Mouse (Mus musculus): ENCODE results near the gene Coil.

Gene Coil

GRCm38 (mm10) chr11:88970202-88970732 lies at the start of gene Coil:
TSS of gene Coil (plus strand) at chr11:88970252.
- DNase-seq: no peak

- DNase-seq: no peak
Observed at GRCm38 (mm10) chr11:88926566-88926965, 43.5 kb upstream of the Coil start.

- DNase-seq: no peak
Observed at GRCm38 (mm10) chr11:88931692-88932530, 38.1 kb upstream of the Coil start.

- DNase-seq: no peak
Observed at GRCm38 (mm10) chr11:88933030-88933429, 37.0 kb upstream of the Coil start.

- no peak for DNase-seq
Observed at GRCm38 (mm10) chr11:88934089-88935000, 35.7 kb upstream of the Coil start.

- no peak for DNase-seq
Observed at GRCm38 (mm10) chr11:88937886-88938285, 32.2 kb upstream of the Coil start.

GRCm38 (mm10) chr11:88938770-88939169 lies 31.3 kb upstream of the Coil start:
- no peak for DNase-seq

- no peak for DNase-seq
Observed at GRCm38 (mm10) chr11:88939634-88940033, 30.4 kb upstream of the Coil start.

- no peak for DNase-seq
Observed at GRCm38 (mm10) chr11:88941489-88941888, 28.6 kb upstream of the Coil start.

GRCm38 (mm10) chr11:88945971-88946585 lies 24.0 kb upstream of the Coil start:
- DNase-seq: no peak

GRCm38 (mm10) chr11:88948896-88949295 lies 21.2 kb upstream of the Coil start:
- DNase-seq: no peak

- no peak for DNase-seq
Observed at GRCm38 (mm10) chr11:88949802-88950639, 20.0 kb upstream of the Coil start.

- DNase-seq: no peak
Observed at GRCm38 (mm10) chr11:88950640-88951250, 19.3 kb upstream of the Coil start.

GRCm38 (mm10) chr11:88951576-88951975 lies 18.5 kb upstream of the Coil start:
- DNase-seq: no peak

- DNase-seq: no peak
Observed at GRCm38 (mm10) chr11:88952117-88952516, 17.9 kb upstream of the Coil start.

- no peak for DNase-seq
Observed at GRCm38 (mm10) chr11:88953582-88953981, 16.5 kb upstream of the Coil start.

- no peak for DNase-seq
Observed at GRCm38 (mm10) chr11:88954803-88955202, 15.2 kb upstream of the Coil start.

GRCm38 (mm10) chr11:88955217-88955969 lies 14.7 kb upstream of the Coil start, which contains the start of gene Scpep1:
TSS of gene Scpep1 (minus strand) at chr11:88955465.
- DNase-seq: peak; percentile 98

- no peak for DNase-seq
Observed at GRCm38 (mm10) chr11:88958851-88959250, 11.2 kb upstream of the Coil start.

GRCm38 (mm10) chr11:88966881-88967361 lies 3.1 kb upstream of the Coil start, which contains the start of gene Elobl:
TSS of gene Elobl (minus strand) at chr11:88966931.
- DNase-seq: no peak

Data from thymus, postnatal 25 days (tissue).